ENCODE assay signal across 21 mouse cellular contexts in the genomic region with DNA sequence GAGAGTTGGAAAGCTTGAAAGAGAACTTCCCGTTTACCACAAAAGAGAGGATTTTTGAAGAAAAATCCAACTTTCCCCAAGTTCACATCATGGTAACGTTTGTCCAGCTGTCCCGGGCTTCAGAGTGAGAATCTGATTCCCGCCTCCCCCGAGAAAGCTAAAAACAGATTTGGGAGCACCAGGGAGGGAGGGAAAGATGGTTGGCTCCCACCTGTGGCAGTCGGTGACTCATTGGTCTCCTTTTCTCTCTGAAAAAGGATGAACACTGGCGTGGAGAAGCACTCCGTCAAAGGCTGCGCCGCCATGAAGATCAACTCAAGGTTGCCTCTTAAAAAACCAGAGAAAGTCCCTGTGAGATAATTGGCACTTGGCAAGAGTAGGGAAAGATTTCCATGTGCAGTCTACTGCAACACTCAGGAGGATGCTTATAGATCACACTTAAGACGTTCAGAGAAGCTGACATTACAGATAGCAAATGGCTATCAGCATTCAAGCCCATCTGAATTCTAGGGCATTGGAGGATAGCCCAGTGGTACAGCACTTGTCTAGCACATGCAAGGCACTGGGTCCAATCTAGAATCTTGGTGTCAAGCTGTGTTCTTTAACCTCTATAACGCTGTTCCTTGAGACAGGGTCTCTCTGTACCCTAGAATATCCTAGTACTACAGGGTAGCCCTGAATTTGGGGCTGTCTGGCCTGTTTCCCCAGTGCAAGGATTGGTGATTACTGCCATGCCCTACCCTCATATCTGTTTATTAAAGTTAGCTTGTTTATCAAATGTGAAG. TPM values are rescaled to one million over a fixed set of nuclear protein-coding genes. Genes with fewer than 3 reads are reported as not detected.
DNase-seq lines count a peak whose midpoint lies in the region; ATAC-seq and TF ChIP-seq lines count a peak whose summit lies in the region.
"Had no signal": no experiment of that assay in that cellular context is flagged by ENCODE, and none has a peak within 500 bp of the region (broad histone marks: within the 10 kb centered on the region; RNA-seq: fewer than 3 reads in every experiment).

No protein-coding gene starts in this region.

- H3K36me3 ChIP-seq in forebrain, embryonic 12.5 days (replicated peaks), result peaks cover 91% of the 10 kb centered on the region
- peaks cover 100% of the 10 kb centered on the region for H3K36me3 ChIP-seq in forebrain, embryonic 10.5 days (replicated peaks)
- H3K36me3 ChIP-seq in intestine, embryonic 14.5 days (ENCODE audit: control insufficient read depth, insufficient read depth, low read length), result peaks cover 94% of the 10 kb centered on the region
- peaks cover 52% of the 10 kb centered on the region for H3K36me3 ChIP-seq in intestine, embryonic 15.5 days
- H3K36me3 ChIP-seq in CH12.LX (replicated peaks in 1 of 2; ENCODE audit: control insufficient read depth in 1 of 2, insufficient read depth in 1 of 2, low read length in 1 of 2), result peaks cover 90 to 97% of the 10 kb centered on the region in 2 experiments

- DNase-seq in forebrain, embryonic 10.5 days (ENCODE audit: extremely low spot score, low spot score), result no peak
- DNase-seq in intestine, embryonic 14.5 days (ENCODE audit: low spot score), result peak; percentile 23
- peak; percentile 32 to 37 for DNase-seq in left cerebral cortex, postnatal 36 days (ENCODE audit: low spot score in 2 of 2)
- no peak for DNase-seq in left cerebral cortex, postnatal 14 days (ENCODE audit: low spot score in 2 of 2)
- DNase-seq in CH12.LX (ENCODE audit: extremely low read depth), result no peak
- DNase-seq in lung, postnatal 14 days, result no peak
- DNase-seq: adrenal gland, postnatal 10 days; B cell, adult 2 months; cerebellum, adult 11-12 months; cerebellum, adult 9-10 months; cerebellum, postnatal 25 days; forebrain, postnatal 0 days; gastrocnemius, postnatal 14 days; heart, postnatal 36 days had no signal

- no peak for TF ChIP-seq RAD21 in CH12.LX (IDR thresholded peaks at IDR 0.05; ENCODE audit: low read depth, low read length)

- H3K9me3 ChIP-seq in forebrain, embryonic 12.5 days, result no peaks in the 10 kb centered on the region
- H3K9me3 ChIP-seq in forebrain, embryonic 10.5 days, result no peaks in the 10 kb centered on the region
- H3K9me3 ChIP-seq in intestine, embryonic 14.5 days (ENCODE audit: control insufficient read depth, low read length), result no peaks in the 10 kb centered on the region
- no peaks in the 10 kb centered on the region for H3K9me3 ChIP-seq in intestine, embryonic 15.5 days
- H3K9me3 ChIP-seq in CH12.LX (replicated peaks; ENCODE audit: low read length), result no peaks in the 10 kb centered on the region
- H3K9me3 ChIP-seq: embryonic facial prominence, embryonic 12.5 days; forebrain, embryonic 13.5 days; heart, embryonic 13.5 days had no signal

- no peak for TF ChIP-seq CTCF in CH12.LX (conservative IDR thresholded peaks at IDR 0.05 in 1 of 2, IDR thresholded peaks at IDR 0.05 in 1 of 2; ENCODE audit: low read depth in 2 of 2, low read length in 2 of 2)

- no peak overlapping the region for H3K9ac ChIP-seq in forebrain, embryonic 12.5 days
- H3K9ac ChIP-seq in intestine, embryonic 14.5 days (ENCODE audit: low read length), result no peak overlapping the region
- no peak overlapping the region for H3K9ac ChIP-seq in intestine, embryonic 15.5 days
- no peak overlapping the region for H3K9ac ChIP-seq in CH12.LX (ENCODE audit: insufficient read depth, low read depth)
- H3K9ac ChIP-seq: embryonic facial prominence, embryonic 12.5 days; forebrain, embryonic 13.5 days; forebrain, postnatal 0 days; heart, embryonic 13.5 days had no signal

- H3K79me2 ChIP-seq in CH12.LX (replicated peaks; ENCODE audit: control insufficient read depth, extremely low read depth, insufficient read depth, poor library complexity, severe bottlenecking), result no peaks in the 10 kb centered on the region; the same call in 1 of the 2 replicates

- TF ChIP-seq EP300 in CH12.LX (IDR thresholded peaks at IDR 0.05; ENCODE audit: low read length), result no peak

- H3K4me2 ChIP-seq in forebrain, embryonic 12.5 days, result no peak overlapping the region
- H3K4me2 ChIP-seq in intestine, embryonic 14.5 days (ENCODE audit: low read length), result no peak overlapping the region
- no peak overlapping the region for H3K4me2 ChIP-seq in intestine, embryonic 15.5 days (replicated peaks)
- no peak overlapping the region for H3K4me2 ChIP-seq in CH12.LX (ENCODE audit: insufficient read depth, low read depth, poor library complexity, severe bottlenecking)
- H3K4me2 ChIP-seq: embryonic facial prominence, embryonic 12.5 days; forebrain, embryonic 13.5 days; heart, embryonic 13.5 days had no signal

- in situ Hi-C loops in CH12.LX (cut with MboI; ENCODE audit: low pct_ligation_motif_present, low pct_unique_long_range_greater_than_20kb, low sequenced_read_pairs), result no loop called here

- 94% methylated on average over 12 of the region's 12 CpGs for WGBS in forebrain, embryonic 12.5 days
- WGBS in forebrain, embryonic 10.5 days, result 93% methylated on average over 12 of the region's 12 CpGs
- WGBS in intestine, embryonic 14.5 days, result 88% methylated on average over 12 of the region's 12 CpGs
- 90% methylated on average over 12 of the region's 12 CpGs for WGBS in intestine, embryonic 15.5 days

- H3K4me3 ChIP-seq in forebrain, embryonic 12.5 days (replicated peaks), result no peak overlapping the region
- no peak overlapping the region for H3K4me3 ChIP-seq in forebrain, embryonic 10.5 days
- no peak overlapping the region for H3K4me3 ChIP-seq in intestine, embryonic 14.5 days (ENCODE audit: low read depth, low read length)
- no peak overlapping the region for H3K4me3 ChIP-seq in intestine, embryonic 15.5 days (replicated peaks)
- H3K4me3 ChIP-seq in CH12.LX (replicated peaks in 1 of 3; ENCODE audit: low read depth in 2 of 3, low read length in 2 of 3, poor library complexity in 1 of 3), result no peak overlapping the region
- H3K4me3 ChIP-seq: embryonic facial prominence, embryonic 12.5 days; forebrain, embryonic 13.5 days; heart, embryonic 13.5 days had no signal

- TF ChIP-seq POLR2A in CH12.LX (IDR thresholded peaks at IDR 0.05; ENCODE audit: low read depth, low read length), result no peak

- no peaks in the 10 kb centered on the region for H3K4me1 ChIP-seq in forebrain, embryonic 12.5 days
- H3K4me1 ChIP-seq in forebrain, embryonic 10.5 days, result no peaks in the 10 kb centered on the region
- no peaks in the 10 kb centered on the region for H3K4me1 ChIP-seq in intestine, embryonic 14.5 days (replicated peaks; ENCODE audit: control insufficient read depth, insufficient read depth, low read length)
- H3K4me1 ChIP-seq in intestine, embryonic 15.5 days (replicated peaks), result 0 out of 2 replicates have a peak, but pooled peaks cover 2% of the 10 kb centered on the region
- peaks cover 0 to 8% of the 10 kb centered on the region in 2 experiments; a peak in 1 of 4 replicates for H3K4me1 ChIP-seq in CH12.LX (ENCODE audit: control insufficient read depth in 1 of 2, insufficient read depth in 2 of 2)
- H3K4me1 ChIP-seq: embryonic facial prominence, embryonic 12.5 days; forebrain, embryonic 13.5 days had no signal

- no peak for ATAC-seq in forebrain, embryonic 12.5 days (ENCODE audit: low FRiP score)
- no peak for ATAC-seq in intestine, embryonic 14.5 days (replicated peaks; ENCODE audit: low FRiP score, low TSS enrichment, low read depth)
- no peak for ATAC-seq in intestine, embryonic 15.5 days
- ATAC-seq: CD4-positive, CD25-positive, alpha-beta regulatory T cell, adult 4 months; forebrain, embryonic 13.5 days; forebrain, postnatal 0 days; hindbrain, embryonic 16.5 days had no signal

- H3K27ac ChIP-seq in forebrain, embryonic 12.5 days, result peak overlapping the region; percentile 31; the same call in 1 of the 2 replicates
- H3K27ac ChIP-seq in forebrain, embryonic 10.5 days, result no peak overlapping the region
- no peak overlapping the region for H3K27ac ChIP-seq in intestine, embryonic 14.5 days (ENCODE audit: low read depth)
- no peak overlapping the region for H3K27ac ChIP-seq in intestine, embryonic 15.5 days
- no peak overlapping the region for H3K27ac ChIP-seq in CH12.LX (ENCODE audit: insufficient read depth, low read depth)
- H3K27ac ChIP-seq: embryonic facial prominence, embryonic 12.5 days; forebrain, embryonic 13.5 days; heart, embryonic 13.5 days had no signal

- dilution Hi-C loops in CH12.LX (cut with MboI; ENCODE audit: extremely low pct_ligation_motif_present, extremely low pct_unique_long_range_greater_than_20kb, low sequenced_read_pairs), result no loop called here

- H3K27me3 ChIP-seq in forebrain, embryonic 12.5 days, result no peaks in the 10 kb centered on the region
- H3K27me3 ChIP-seq in forebrain, embryonic 10.5 days (ENCODE audit: poor library complexity, severe bottlenecking), result no peaks in the 10 kb centered on the region
- H3K27me3 ChIP-seq in intestine, embryonic 14.5 days (replicated peaks; ENCODE audit: control insufficient read depth, insufficient read depth, low read length), result no peaks in the 10 kb centered on the region
- no peaks in the 10 kb centered on the region for H3K27me3 ChIP-seq in intestine, embryonic 15.5 days (replicated peaks)
- H3K27me3 ChIP-seq in CH12.LX (replicated peaks), result no peaks in the 10 kb centered on the region
- H3K27me3 ChIP-seq: embryonic facial prominence, embryonic 12.5 days; forebrain, embryonic 13.5 days; heart, embryonic 13.5 days had no signal

- intact Hi-C loops in left cerebral cortex, postnatal 36 days (cut with DNase I), result no loop called here
- intact Hi-C loops in left cerebral cortex, postnatal 14 days (cut with DNase I), result no loop called here

TF ChIP-seq in CH12.LX, 34 proteins besides CTCF, POLR2A, EP300 and RAD21:
- TF ChIP-seq SMC3 (IDR thresholded peaks at IDR 0.05; ENCODE audit: low read depth, low read length), result no peak
- no peak for TF ChIP-seq ZMIZ1 (IDR thresholded peaks at IDR 0.05; ENCODE audit: low read depth, low read length)
- TF ChIP-seq POLR2AphosphoS2 (IDR thresholded peaks at IDR 0.05; ENCODE audit: low read depth, low read length), result peak; percentile 63; the same call in 1 of the 2 replicates
- TF ChIP-seq NELFE (IDR thresholded peaks at IDR 0.05; ENCODE audit: low read depth, low read length), result no peak
- no peak for TF ChIP-seq ZC3H11A (IDR thresholded peaks at IDR 0.05; ENCODE audit: low read depth, low read length)
TF ChIP-seq in CH12.LX: peak in this region for 1.

RNA-seq across cellular contexts. Expression of gene Rab14, which starts 25.4 kb away (rescaled TPM):
- 355 and 396 TPM in 2 replicates for polyA plus RNA-seq in forebrain, embryonic 12.5 days (2016; fragmentation: Nextera tagmentation; extraction: Ambion mirVana)
- 254 and 258 TPM in 2 replicates for polyA plus RNA-seq in forebrain, embryonic 10.5 days (2016; fragmentation: Nextera tagmentation; extraction: Ambion mirVana)
- polyA plus RNA-seq in intestine, embryonic 14.5 days (2014; fragmentation: Nextera tagmentation; extraction: Ambion mirVana), result 258 and 299 TPM in 2 replicates
- polyA plus RNA-seq in intestine, embryonic 15.5 days (2015; fragmentation: Nextera tagmentation; extraction: Ambion mirVana), result 292 and 338 TPM in 2 replicates
- 100 to 1,000 TPM; 224 to 235 TPM for total RNA-seq in left cerebral cortex, postnatal 36 days (2021)
- 100 to 1,000 TPM; 229 to 234 TPM for total RNA-seq in left cerebral cortex, postnatal 14 days (2021)
- total RNA-seq in CH12.LX (2012; rRNA removed), result 26.8 and 31.6 TPM in 2 replicates
- total RNA-seq in CH12.LX (2014; rRNA removed), result 66.2 and 69.2 TPM in 2 replicates
- polyA plus RNA-seq in CH12.LX (2012; ENCODE audit: insufficient read length, low read depth), result 83.1 and 94.4 TPM in 2 replicates

Comparison
In these comparisons a context has a peak if more than half of its experiments do, and no peak if none do; other contexts are left out.
1. DNase-seq: peak in intestine, embryonic 14.5 days (single experiment) and left cerebral cortex, postnatal 36 days (2 of 2); none in forebrain, embryonic 10.5 days (single experiment), left cerebral cortex, postnatal 14 days (0 of 2), CH12.LX (single experiment) and lung, postnatal 14 days (single experiment).